Mouse (Mus musculus): Measurements from ENCODE around the gene Adipoq.
A peak's percentile ranks its signal among the peaks of the same experiment; 100 is the strongest.

Gene Adipoq

GRCm38 (mm10) chr16:23115486-23115885 lies 30.9 kb upstream of the Adipoq start:
- no peak for DNase-seq (ENCODE audit: low spot score in 2 of 2)

DNA sequence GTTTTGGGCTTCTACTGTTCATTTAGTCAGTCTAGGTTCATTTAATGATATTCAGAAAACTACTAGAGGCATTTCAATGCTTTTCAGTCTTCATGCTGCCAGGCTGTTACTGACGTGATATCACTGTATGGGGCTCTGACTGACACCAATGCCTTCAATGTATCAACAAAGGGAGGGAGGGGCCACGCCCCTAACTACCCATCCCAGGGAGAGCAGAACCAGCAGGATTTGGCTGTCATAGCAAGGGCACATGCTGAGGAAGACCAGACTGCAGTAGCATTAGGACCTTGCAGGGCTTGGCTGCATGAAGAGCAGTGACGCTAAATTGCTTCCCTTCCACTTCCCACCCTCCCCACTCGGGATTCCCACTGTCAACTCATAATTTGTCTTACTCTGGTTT lies 29.2 kb upstream of the Adipoq start:
- no peak for DNase-seq (ENCODE audit: low spot score in 2 of 2)

DNA sequence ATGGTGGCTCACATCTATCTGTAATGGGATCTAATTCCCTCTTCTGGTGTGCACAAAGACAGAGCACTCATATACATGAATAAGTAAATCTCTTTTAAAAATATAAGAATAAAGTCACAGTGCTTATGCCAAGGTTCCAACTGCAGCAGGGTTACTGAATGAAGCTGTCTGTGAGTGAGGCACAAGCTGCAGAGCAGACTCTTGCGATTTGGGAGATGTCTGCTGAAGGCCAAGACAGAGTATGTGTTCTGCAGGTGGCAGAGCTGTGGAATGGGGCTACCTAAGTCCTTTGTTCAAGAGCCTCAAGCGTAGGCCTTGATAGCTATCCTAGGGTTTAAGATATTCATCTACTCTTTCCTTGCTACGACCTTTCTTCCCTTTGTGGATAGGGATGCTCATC lies 23.9 kb upstream of the Adipoq start:
- no peak for DNase-seq (ENCODE audit: low spot score in 2 of 2)

- no peak for DNase-seq (ENCODE audit: low spot score in 2 of 2)
These were observed 23.2 kb upstream of the Adipoq start for GRCm38 (mm10) chr16:23123104-23123503.

- DNase-seq (ENCODE audit: low spot score in 2 of 2) = no peak
These were observed 21.9 kb upstream of the Adipoq start for GRCm38 (mm10) chr16:23124398-23124797.

- DNase-seq (ENCODE audit: low spot score in 2 of 2) = no peak
These were observed 19.0 kb upstream of the Adipoq start for GRCm38 (mm10) chr16:23127311-23127672.

DNA sequence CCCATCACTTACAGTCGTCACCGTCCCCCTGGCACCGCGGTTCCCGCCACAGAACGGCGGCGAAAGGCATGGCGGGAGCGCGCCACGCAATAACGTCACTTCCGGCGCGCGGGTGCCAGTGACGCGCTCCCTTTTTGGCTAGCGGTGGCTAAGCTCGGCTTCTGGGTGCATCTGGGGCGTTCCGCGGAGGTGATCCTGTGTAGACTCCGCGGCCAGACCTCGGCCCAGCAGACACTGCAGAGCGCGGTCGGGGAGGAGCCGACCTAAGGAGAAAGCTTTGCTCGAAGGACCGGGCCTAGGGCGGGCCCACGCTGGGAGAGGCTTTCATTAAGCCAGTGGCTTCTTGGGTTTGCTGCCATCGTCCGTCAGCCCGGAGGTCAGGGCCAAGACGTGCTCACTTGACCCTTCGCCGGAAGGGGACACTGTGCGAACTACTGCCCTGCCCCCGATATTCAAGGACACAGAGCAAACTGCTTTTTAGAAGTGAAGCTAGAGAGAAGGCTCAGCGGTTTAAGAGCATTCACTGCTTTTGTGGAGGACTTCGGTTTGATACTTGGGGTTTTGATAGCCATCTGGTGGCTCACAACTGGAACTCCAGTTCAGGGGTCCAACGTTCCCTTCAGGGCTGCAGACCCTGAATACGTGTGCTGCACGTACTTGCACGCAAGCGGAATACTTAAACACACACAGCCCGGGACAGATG lies 18.5 kb upstream of the Adipoq start, which contains the start of gene Rfc4:
Gene Rfc4 (minus strand): TSS at position 65 of the 703 bp plus-strand sequence.
- DNase-seq (ENCODE audit: low spot score in 2 of 2) = peak; percentile 84 to 91

GRCm38 (mm10) chr16:23130303-23130702 lies 16.0 kb upstream of the Adipoq start:
- DNase-seq (ENCODE audit: low spot score in 2 of 2) = no peak

GRCm38 (mm10) chr16:23132336-23132735 lies 14.0 kb upstream of the Adipoq start:
- DNase-seq (ENCODE audit: low spot score in 2 of 2) = no peak

- DNase-seq (ENCODE audit: low spot score in 2 of 2) = no peak
These were observed 10.8 kb upstream of the Adipoq start for GRCm38 (mm10) chr16:23135421-23136149.

- DNase-seq (ENCODE audit: low spot score in 2 of 2) = no peak
These were observed 9.8 kb upstream of the Adipoq start for GRCm38 (mm10) chr16:23136406-23136970.

DNA sequence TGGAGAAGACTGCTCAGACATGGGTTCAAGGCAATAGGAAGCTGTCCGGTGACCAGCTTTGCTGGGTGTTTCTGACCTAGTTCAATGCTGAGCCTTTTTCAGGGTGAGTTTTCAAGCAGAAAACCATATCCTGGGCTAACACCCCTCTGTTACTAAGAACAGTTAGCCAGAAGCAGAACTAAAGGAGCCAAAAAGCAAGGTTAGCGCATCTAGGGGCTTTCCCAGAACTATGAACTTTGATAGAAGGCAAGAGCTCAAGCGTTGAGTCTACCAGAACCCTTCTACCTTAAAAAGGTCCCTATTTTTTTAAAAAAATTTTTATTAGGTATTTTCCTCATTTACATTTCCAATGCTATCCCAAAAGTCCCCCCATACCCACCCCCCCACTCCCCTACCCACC lies 5.4 kb upstream of the Adipoq start:
- DNase-seq (ENCODE audit: low spot score in 2 of 2) = no peak

GRCm38 (mm10) chr16:23144326-23144725 lies 2.0 kb upstream of the Adipoq start:
- no peak for DNase-seq (ENCODE audit: low spot score in 2 of 2)

- DNase-seq (ENCODE audit: low spot score in 2 of 2) = no peak
These were observed 1.1 kb upstream of the Adipoq start for GRCm38 (mm10) chr16:23145211-23145610.

DNA sequence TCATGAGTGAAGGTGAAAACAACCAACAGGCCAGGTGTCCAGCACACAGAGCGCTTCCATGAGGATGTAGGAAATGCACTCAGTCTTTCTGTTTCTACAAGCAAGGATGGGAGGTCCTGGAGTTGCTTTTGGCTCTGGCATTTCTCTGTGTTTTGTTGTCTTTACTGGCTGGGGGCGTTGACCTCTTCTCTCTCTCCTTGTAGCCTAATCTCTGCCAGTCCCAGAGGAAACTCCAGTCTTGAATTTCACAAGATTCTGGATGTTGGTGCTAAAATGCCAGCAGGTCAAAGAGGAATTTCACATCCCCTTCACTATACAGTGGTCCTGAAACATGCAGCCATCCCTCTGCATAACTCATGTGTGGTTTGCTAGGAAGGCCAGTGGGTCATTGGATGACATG lies 2.6 kb downstream of the Adipoq start:
- DNase-seq (ENCODE audit: low spot score in 2 of 2) = no peak

GRCm38 (mm10) chr16:23149396-23149795 lies 3.1 kb downstream of the Adipoq start:
- no peak for DNase-seq (ENCODE audit: low spot score in 2 of 2)

DNA sequence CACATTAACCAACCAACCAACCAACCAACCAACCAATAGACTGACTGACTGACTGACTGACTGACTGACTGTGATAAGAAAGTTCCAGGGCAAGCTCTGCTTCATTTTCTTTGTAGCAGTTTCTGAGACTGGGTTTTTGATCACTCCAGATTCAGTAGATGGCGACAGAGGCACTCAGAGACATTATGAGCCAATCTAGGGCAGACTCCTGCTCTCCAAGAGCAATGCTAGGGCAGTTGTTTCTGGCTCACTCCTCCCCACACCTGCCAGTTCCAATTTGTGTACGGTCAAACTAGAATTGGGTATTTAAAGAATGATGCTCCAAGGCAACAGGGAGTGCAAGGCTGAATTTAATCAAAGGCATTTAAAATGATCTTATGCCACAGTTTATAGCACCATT lies 5.1 kb downstream of the Adipoq start:
- DNase-seq (ENCODE audit: low spot score in 2 of 2) = peak in 1 of 2 experiments; percentile 14

GRCm38 (mm10) chr16:23154261-23154660 lies 7.9 kb downstream of the Adipoq start:
- no peak for DNase-seq (ENCODE audit: low spot score in 2 of 2)

DNA sequence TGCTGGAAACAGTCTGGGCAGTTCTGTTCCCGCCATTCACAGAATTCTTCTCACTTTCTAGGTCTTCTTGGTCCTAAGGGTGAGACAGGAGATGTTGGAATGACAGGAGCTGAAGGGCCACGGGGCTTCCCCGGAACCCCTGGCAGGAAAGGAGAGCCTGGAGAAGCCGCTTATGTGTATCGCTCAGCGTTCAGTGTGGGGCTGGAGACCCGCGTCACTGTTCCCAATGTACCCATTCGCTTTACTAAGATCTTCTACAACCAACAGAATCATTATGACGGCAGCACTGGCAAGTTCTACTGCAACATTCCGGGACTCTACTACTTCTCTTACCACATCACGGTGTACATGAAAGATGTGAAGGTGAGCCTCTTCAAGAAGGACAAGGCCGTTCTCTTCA lies 10.7 kb downstream of the Adipoq start:
- DNase-seq (ENCODE audit: low spot score in 2 of 2) = no peak

- DNase-seq (ENCODE audit: low spot score in 2 of 2) = no peak
These were observed 12.0 kb downstream of the Adipoq start for GRCm38 (mm10) chr16:23158292-23158691.

- no peak for DNase-seq (ENCODE audit: low spot score in 2 of 2)
These were observed 12.6 kb downstream of the Adipoq start for GRCm38 (mm10) chr16:23158957-23159356.

DNA sequence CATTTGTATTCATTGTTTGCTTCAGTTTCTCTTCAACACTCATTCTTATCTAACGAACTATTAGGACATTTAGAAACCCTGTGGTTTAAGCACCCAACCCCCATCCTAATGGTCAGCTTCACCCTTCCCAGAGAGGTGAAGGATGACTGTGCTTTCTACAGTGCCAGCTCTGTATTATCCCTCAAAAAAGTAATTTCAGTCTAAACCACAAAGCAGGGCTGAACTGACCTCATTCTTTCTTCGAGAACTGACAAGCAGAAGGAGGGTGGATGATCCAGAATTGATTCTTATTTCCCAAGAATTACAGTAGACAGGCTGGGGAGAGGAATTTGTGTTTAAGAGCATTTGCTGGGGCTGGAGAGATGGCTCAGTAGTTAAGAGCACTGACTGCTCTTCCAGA lies 13.4 kb downstream of the Adipoq start:
- DNase-seq (ENCODE audit: low spot score in 2 of 2) = no peak

- DNase-seq (ENCODE audit: low spot score in 2 of 2) = no peak
These were observed 15.8 kb downstream of the Adipoq start for GRCm38 (mm10) chr16:23162116-23162515.
